Mouse (Mus musculus) kidney, embryonic 15.5 days (tissue): Measurements from ENCODE around the gene Serpinh1. TPM values are rescaled to one million over a fixed set of nuclear protein-coding genes. Genes with fewer than 3 reads are reported as not detected.
"Not testable (repeated sequence)": the region's sequence is repeated elsewhere in the genome, so short reads cannot be mapped to it uniquely, and the experiment has no call there.

Experiments
- ATAC-seq: fragments of 200-750 bp; cut with Nextera tagmentation; replicated peaks from 2 replicates; pipeline ENCODE4 v1.8.0; 2017; ENCODE audit warnings: moderate TSS enrichment; ENCODE audit not compliant: low FRiP score
- H3K27ac ChIP-seq: fragments of 300-500 bp; sonication (generic); 2 replicates; pipeline ENCODE4 v1.5.1; 2015; ENCODE audit warnings: mild to moderate bottlenecking, inconsistent platforms
- H3K27me3 ChIP-seq: fragments of 300-500 bp; sonication (generic); 2 replicates; pipeline ENCODE4 v1.6.1; 2015; ENCODE audit warnings: inconsistent platforms
- H3K36me3 ChIP-seq: fragments of 300-500 bp; sonication (generic); 2 replicates; pipeline ENCODE4 v1.6.1; 2015; ENCODE audit warnings: inconsistent platforms
- H3K4me1 ChIP-seq: fragments of 300-500 bp; sonication (generic); 2 replicates; pipeline ENCODE4 v1.6.1; 2015; ENCODE audit warnings: inconsistent platforms
- H3K4me2 ChIP-seq: fragments of 300-500 bp; sonication (generic); 2 replicates; pipeline ENCODE4 v1.6.1; 2015; ENCODE audit warnings: moderate library complexity, mild to moderate bottlenecking, inconsistent platforms
- H3K4me3 ChIP-seq: fragments of 300-500 bp; sonication (generic); replicated peaks from 2 replicates; pipeline ENCODE4 v1.5.1; 2015; ENCODE audit warnings: mild to moderate bottlenecking, inconsistent platforms
- H3K9ac ChIP-seq: fragments of 300-500 bp; sonication (generic); 2 replicates; pipeline ENCODE4 v1.6.1; 2015; ENCODE audit warnings: mild to moderate bottlenecking, inconsistent platforms
- H3K9me3 ChIP-seq: fragments of 300-500 bp; sonication (generic); replicated peaks from 2 replicates; pipeline ENCODE4 v1.6.1; 2016; ENCODE audit warnings: inconsistent platforms
- WGBS: fragments of 180-500 bp; shearing (Covaris S2); methylation state at CpG from one replicate; pipeline ENCODE4 v1.1.7; 2015; ENCODE audit warnings: mixed read lengths; 5-methylcytosine and 5-hydroxymethylcytosine counted together
- polyA plus RNA-seq: library from polyadenylated mRNA; unstranded; fragments of >200 nt; fragmentation: Nextera tagmentation; extraction: Ambion mirVana; gene quantifications from 2 replicates; pipeline ENCODE4 v1.2.1, GENCODE M21; 2015

The Serpinh1 gene
- polyA plus RNA-seq, 1 experiment from 2014 or later: 1,603 TPM

- Histone ChIP-seq H3K27me3 (peaks cover 10% of the 10 kb centered on the region; the same call in 1 of the 2 replicates), H3K4me3 (no peak overlapping the region), H3K9ac (no peak overlapping the region), H3K4me1 (peaks cover 74% of the 10 kb centered on the region), H3K27ac (no peak overlapping the region), H3K4me2 (no peak overlapping the region), H3K9me3 (no peaks in the 10 kb centered on the region), H3K36me3 (peaks cover 3% of the 10 kb centered on the region; the same call in 1 of the 2 replicates)
- WGBS: 53% methylated on average over 5 of the region's 5 CpGs
- ATAC-seq: no peak
These were observed 33.0 kb upstream of the Serpinh1 start for GRCm38 (mm10) chr7:99386030-99386429.

GRCm38 (mm10) chr7:99384101-99384611, 31.1 kb upstream of the Serpinh1 start:
- Histone ChIP-seq H3K27ac (peak overlapping the region; percentile 82), H3K27me3 (peaks cover 10% of the 10 kb centered on the region; the same call in 1 of the 2 replicates), H3K4me3 (peak overlapping the region; percentile 70), H3K36me3 (no peaks in the 10 kb centered on the region; the same call in 1 of the 2 replicates), H3K4me1 (peaks cover 69% of the 10 kb centered on the region), H3K4me2 (peak overlapping the region; percentile 97), H3K9ac (0 out of 2 replicates have a peak overlapping the region, but pooled peaks have one; percentile 30), H3K9me3 (no peaks in the 10 kb centered on the region)
- ATAC-seq: no peak
- WGBS: 17% methylated on average over 4 of the region's 4 CpGs

- peak overlapping the region; percentile 70 for H3K4me3 ChIP-seq
- H3K4me2 ChIP-seq: peak overlapping the region; percentile 97
- H3K27ac ChIP-seq: peak overlapping the region; percentile 82
- H3K4me1 ChIP-seq: peaks cover 66% of the 10 kb centered on the region
- peaks cover 10% of the 10 kb centered on the region; the same call in 1 of the 2 replicates for H3K27me3 ChIP-seq
- 57% methylated on average over 5 of the region's 5 CpGs for WGBS
- H3K9me3 ChIP-seq: no peaks in the 10 kb centered on the region
- 0 out of 2 replicates have a peak overlapping the region, but pooled peaks have one; percentile 82 for H3K9ac ChIP-seq
- H3K36me3 ChIP-seq: no peaks in the 10 kb centered on the region; the same call in 1 of the 2 replicates
- ATAC-seq: no peak
These were observed 30.2 kb upstream of the Serpinh1 start for GRCm38 (mm10) chr7:99383246-99383645.

GRCm38 (mm10) chr7:99382088-99383000, 29.3 kb upstream of the Serpinh1 start:
- Histone ChIP-seq H3K9me3 (no peaks in the 10 kb centered on the region), H3K9ac (peak overlapping the region; percentile 82), H3K4me1 (peaks cover 62% of the 10 kb centered on the region), H3K27me3 (peaks cover 10% of the 10 kb centered on the region; the same call in 1 of the 2 replicates), H3K4me2 (peak overlapping the region; percentile 97), H3K36me3 (no peaks in the 10 kb centered on the region), H3K27ac (peak overlapping the region; percentile 97), H3K4me3 (peak overlapping the region; percentile 70)
- no peak for ATAC-seq
- 11% methylated on average over 30 of the region's 30 CpGs for WGBS

GRCm38 (mm10) chr7:99381214-99382087, 28.4 kb upstream of the Serpinh1 start, which contains the start of gene Gdpd5:
TSS of gene Gdpd5 (plus strand) at chr7:99381414.
- H3K4me1 ChIP-seq: peaks cover 57% of the 10 kb centered on the region
- peak within 1 kb of the TSS; percentile 97 for H3K27ac ChIP-seq
- peak within 1 kb of the TSS; percentile 97 for H3K4me2 ChIP-seq
- H3K27me3 ChIP-seq: peaks cover 10% of the 10 kb centered on the region; the same call in 1 of the 2 replicates
- no peaks in the 10 kb centered on the region for H3K36me3 ChIP-seq
- ATAC-seq: peak; percentile 96
- WGBS: under 1% methylated on average over 73 of the region's 73 CpGs
- peak within 1 kb of the TSS; percentile 82 for H3K9ac ChIP-seq
- H3K9me3 ChIP-seq: no peaks in the 10 kb centered on the region
- peak within 1 kb of the TSS; percentile 70 for H3K4me3 ChIP-seq

GRCm38 (mm10) chr7:99380491-99381213, 27.6 kb upstream of the Serpinh1 start:
- no peaks in the 10 kb centered on the region for H3K36me3 ChIP-seq
- no peaks in the 10 kb centered on the region for H3K9me3 ChIP-seq
- H3K27me3 ChIP-seq: peaks cover 10% of the 10 kb centered on the region; the same call in 1 of the 2 replicates
- H3K4me2 ChIP-seq: peak overlapping the region; percentile 97
- ATAC-seq: peak; percentile 73
- peaks cover 49% of the 10 kb centered on the region for H3K4me1 ChIP-seq
- H3K9ac ChIP-seq: peak overlapping the region; percentile 82
- WGBS: under 1% methylated on average over 24 of the region's 24 CpGs
- H3K4me3 ChIP-seq: peak overlapping the region; percentile 70
- H3K27ac ChIP-seq: peak overlapping the region; percentile 97

- WGBS: 51% methylated on average over 8 of the region's 8 CpGs
These were observed 25.8 kb upstream of the Serpinh1 start for GRCm38 (mm10) chr7:99378870-99379269.

GRCm38 (mm10) chr7:99375455-99375854, 22.4 kb upstream of the Serpinh1 start:
- Histone ChIP-seq H3K27ac (no peak overlapping the region), H3K4me3 (no peak overlapping the region), H3K4me1 (peaks cover 8% of the 10 kb centered on the region), H3K27me3 (no peaks in the 10 kb centered on the region), H3K36me3 (no peaks in the 10 kb centered on the region), H3K9me3 (no peaks in the 10 kb centered on the region), H3K4me2 (no peak overlapping the region), H3K9ac (no peak overlapping the region)
- WGBS: 4% methylated on average over 4 of the region's 4 CpGs
- no peak for ATAC-seq

More at GRCm38 (mm10) chr7:99378870-99379269, 25.8 kb upstream of the Serpinh1 start:
- Histone ChIP-seq H3K27me3 (peaks cover 10% of the 10 kb centered on the region; the same call in 1 of the 2 replicates), H3K4me3 (no peak overlapping the region), H3K4me2 (no peak overlapping the region), H3K9ac (no peak overlapping the region), H3K4me1 (peaks cover 33% of the 10 kb centered on the region), H3K36me3 (no peaks in the 10 kb centered on the region), H3K9me3 (no peaks in the 10 kb centered on the region), H3K27ac (no peak overlapping the region)
- no peak for ATAC-seq

- H3K36me3 ChIP-seq, H3K4me3 ChIP-seq, H3K4me1 ChIP-seq, H3K27me3 ChIP-seq, H3K9ac ChIP-seq, ATAC-seq, H3K4me2 ChIP-seq, H3K9me3 ChIP-seq, H3K27ac ChIP-seq: not testable (repeated sequence)
- WGBS: 71% methylated on average over 3 of the region's 3 CpGs
These were observed 21.3 kb upstream of the Serpinh1 start for GRCm38 (mm10) chr7:99374325-99374724.

- no peak overlapping the region for H3K9ac ChIP-seq
- no peaks in the 10 kb centered on the region for H3K36me3 ChIP-seq
- ATAC-seq: no peak
- H3K27ac ChIP-seq: no peak overlapping the region
- no peaks in the 10 kb centered on the region for H3K9me3 ChIP-seq
- H3K4me1 ChIP-seq: 0 out of 2 replicates have a peak, but pooled peaks cover 2% of the 10 kb centered on the region
- no peaks in the 10 kb centered on the region for H3K27me3 ChIP-seq
- WGBS: 56% methylated on average over 6 of the region's 6 CpGs
- H3K4me2 ChIP-seq: no peak overlapping the region
- H3K4me3 ChIP-seq: no peak overlapping the region
These were observed 13.7 kb upstream of the Serpinh1 start for GRCm38 (mm10) chr7:99366716-99367115.

GRCm38 (mm10) chr7:99365069-99365468, 12.0 kb upstream of the Serpinh1 start:
- no peak overlapping the region for H3K27ac ChIP-seq
- no peaks in the 10 kb centered on the region for H3K36me3 ChIP-seq
- H3K4me2 ChIP-seq: no peak overlapping the region
- ATAC-seq: no peak
- no peaks in the 10 kb centered on the region for H3K27me3 ChIP-seq
- no peak overlapping the region for H3K4me3 ChIP-seq
- WGBS: 2% methylated on average over 5 of the region's 5 CpGs
- no peak overlapping the region for H3K9ac ChIP-seq
- H3K4me1 ChIP-seq: peaks cover 16% of the 10 kb centered on the region
- no peaks in the 10 kb centered on the region for H3K9me3 ChIP-seq
